Mouse (Mus musculus) cerebellum, postnatal 10 days (tissue): ENCODE results near the gene Zfyve27.

Experiments used
- DNase-seq, 2 experiments: peaks; one replicate each; pipeline ENCODE4 v3.0.0; 2021; ENCODE audit warnings: mixed read lengths in 2 of 2

Gene Zfyve27

DNA sequence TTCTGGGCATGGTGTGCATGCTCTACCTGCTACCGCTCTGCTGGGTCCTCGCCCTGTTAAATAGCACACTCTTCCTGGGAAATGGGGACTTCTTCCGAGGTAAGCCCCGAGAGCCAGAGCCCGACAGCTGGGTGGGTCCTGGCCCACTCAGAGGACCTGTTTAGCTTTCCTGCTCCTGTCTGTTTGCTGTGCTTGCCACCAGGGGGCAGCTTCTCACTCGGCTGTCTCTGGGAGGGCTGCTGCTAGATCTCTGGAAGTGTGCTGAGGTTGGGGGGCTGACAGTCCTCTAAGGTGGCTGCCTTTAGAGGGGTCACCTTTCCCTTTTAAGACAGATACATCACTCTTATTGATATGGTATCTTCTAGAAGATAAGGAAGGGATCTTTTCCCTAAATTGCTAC lies 18.9 kb downstream of the Zfyve27 start:
- DNase-seq, result peak; percentile 58 to 63

DNA sequence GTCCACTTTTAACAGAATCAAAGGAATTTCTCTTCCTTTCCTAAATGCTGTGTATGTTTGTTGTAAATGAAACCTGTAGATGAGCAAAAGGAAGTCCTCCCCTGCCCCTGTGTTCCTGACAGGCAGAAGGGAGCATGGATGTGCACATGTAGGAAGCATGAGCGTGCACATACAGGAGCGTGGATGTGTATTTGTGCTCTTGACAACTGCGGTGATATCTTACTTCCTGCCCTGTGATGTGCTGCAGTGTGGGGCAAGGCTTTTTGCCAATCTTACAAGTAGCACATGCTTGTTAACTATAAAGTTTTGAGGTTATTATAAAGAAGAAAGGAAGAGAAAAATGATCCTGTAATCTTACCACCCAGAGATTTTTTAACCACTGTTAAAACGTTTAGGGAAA lies 26.0 kb downstream of the Zfyve27 start:
- DNase-seq, result no peak

DNA sequence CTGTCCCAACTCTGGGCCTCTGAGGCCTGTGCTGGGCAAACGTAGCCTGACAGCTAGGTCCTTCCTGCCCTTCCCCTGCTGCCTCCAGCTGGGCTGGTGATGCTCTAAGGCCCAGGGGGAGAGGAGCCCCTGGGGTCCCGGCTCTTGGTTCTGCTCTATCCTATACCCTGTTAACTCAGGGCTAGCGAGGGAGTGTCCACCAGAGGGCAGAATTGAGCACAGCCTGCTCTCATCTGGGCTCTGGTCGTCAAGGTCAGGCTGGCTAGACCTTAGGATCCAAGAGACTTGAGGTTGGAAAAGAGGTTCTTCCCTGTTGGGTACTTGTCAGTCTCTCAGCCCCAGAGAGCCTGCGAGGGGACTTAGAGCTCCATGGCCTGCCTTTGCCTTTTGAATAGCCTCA lies 26.7 kb downstream of the Zfyve27 start:
- DNase-seq, result peak; percentile 85 to 91

DNA sequence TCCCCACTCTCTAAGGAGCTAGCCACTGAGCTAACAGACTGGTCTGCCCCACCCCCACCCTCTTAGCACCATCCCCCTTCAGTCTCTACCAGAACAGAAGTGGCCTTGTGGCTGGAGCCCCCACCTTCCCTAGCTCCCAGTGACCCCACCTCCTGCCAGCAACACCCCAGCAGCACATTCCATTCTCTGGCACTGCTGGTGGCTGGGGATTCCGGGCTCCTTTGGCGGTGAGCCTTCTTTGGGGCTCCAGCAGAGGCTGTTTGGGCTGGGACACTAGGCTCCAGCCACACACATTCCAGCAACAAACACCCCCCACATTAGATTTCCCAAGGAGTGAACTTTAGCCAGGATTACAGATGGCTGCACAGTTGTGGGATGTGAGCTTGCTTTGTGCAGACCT lies 29.6 kb downstream of the Zfyve27 start:
- DNase-seq, result no peak

DNA sequence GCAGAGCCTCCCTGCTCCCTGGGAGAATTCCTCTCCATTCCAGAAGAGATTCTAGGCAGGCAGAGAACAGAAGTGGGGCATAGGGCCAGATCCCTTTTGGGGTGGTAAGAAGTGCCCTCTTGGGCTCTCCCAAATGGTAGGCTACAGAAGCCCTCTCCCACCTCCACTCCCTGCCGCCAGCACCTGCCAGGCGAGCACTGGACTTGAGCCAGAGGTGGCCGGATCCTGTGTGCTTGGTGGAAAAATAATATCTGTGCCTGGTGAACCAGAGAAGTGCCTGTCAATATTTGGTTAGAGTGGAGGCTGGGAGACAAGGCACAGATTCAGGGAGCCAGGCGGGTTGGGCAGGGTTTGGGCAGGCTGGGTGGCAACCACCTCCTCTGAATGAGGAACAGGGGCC lies 32.6 kb downstream of the Zfyve27 start:
- DNase-seq, result peak; percentile 48 to 49

DNA sequence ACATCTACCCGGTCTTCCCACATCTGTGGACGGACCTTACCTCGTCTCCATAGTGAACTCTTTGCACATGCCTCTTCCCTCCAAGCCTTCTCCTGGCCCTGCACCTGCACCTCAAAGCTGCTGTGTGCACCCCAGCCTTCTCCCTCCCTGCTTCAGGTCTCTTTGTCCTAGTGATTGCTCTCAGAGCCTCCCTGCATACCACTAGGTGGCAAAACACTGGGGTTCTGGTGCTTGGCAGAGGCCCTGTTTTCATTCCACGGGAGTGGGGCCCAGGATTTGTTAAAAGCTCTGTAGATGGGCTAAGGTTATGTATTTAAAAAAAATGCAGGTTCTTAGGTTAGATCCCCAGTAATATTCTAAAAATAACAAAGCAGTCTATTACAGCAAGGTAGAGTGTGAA lies 33.3 kb downstream of the Zfyve27 start:
- no peak for DNase-seq

DNA sequence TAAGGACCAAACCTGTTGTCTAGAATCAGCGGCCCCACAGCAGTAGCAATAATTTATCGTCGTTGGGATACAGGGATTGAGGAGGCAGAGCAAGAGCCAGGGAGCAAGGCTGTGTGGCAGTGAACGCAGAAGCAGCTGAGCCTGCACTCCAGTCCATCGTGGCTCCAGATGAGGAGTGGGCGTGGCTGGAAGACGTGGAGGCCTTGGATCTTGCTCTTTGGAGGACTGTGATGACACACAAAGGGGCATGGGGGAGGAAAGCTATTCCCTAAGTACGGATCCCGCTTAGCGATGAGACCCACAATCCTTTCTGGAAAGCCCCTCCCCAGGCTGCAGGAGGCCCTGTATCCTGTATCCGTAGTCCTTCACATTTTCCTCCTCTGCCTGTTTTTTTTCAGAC lies 34.3 kb downstream of the Zfyve27 start:
- DNase-seq, result no peak

DNA sequence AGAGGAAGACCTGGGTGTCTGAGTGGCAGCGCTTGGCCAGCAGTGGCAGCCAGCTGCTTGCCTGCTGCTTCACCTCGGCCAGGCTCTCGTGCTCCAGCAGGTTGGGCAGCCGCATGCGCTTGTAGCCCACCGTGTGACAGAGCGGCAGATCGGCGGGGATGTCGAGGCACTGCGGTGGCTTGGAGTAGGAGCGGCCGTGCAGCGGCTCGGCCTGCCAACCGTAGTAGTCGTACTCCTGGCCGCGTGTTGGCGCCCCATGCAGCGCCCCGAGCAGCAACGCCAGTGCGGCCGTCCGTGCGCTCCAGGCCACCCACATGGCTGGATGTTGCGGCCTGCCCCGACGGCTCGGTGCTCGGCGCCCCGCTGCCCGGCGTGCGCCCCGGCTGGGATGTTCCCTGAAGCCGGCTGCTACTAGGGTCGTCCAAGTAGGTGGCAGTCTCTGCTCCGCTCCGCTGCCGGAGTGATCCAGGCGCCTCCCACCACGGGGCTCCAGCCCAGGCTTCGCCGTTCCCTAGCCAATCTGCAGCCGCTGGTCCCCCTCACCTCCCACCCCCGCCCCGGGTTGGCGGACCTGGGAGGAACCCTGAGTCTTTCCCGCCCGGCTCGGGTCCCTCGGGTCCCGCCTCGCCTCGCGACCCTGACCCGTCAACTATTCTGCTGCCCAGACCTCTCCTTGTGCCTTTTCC lies 38.1 kb downstream of the Zfyve27 start, which contains the start of gene Sfrp5:
Gene Sfrp5 (minus strand): TSS at position 557 of the 686 bp plus-strand sequence.
- peak; percentile 50 to 56 for DNase-seq

DNA sequence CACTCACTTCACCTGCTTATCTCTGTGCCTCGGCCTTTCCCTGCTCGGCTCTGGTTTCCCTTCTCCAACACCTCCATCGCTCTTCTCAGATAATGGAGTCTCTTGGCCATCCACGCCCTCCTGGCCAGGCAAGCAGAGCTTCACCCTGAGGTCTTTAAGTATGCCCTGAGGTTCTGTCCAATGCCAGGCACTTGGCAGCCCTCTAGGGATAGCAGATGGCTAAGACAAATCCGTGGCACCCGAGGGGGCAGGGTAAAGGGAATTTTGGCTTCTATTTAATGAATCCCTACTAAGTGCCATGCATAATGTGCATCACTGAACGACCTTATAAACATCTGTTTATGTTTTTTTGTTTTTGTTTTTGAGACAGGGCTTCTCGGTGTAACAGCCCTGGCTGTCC lies 38.7 kb downstream of the Zfyve27 start:
- DNase-seq, result peak; percentile 37 to 54

DNA sequence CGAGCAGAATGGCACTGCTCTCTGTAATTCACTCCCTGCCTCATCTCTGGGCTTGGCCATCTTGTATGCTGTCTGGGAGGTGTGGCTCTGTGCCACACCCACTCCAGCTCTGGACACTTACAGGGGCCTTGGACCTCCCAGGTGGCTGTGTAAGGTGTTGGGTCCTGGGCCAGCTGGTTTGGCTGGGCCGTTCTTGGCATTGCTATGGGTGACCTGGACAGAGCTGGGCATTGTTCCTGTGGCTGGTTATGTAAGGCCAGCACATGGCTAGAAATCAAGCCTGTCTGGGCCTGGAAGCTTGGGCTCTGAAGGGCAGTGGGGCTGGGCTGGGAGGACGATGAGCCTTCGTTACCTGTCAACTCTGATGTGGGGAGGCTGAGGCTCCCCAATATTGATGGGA lies 40.6 kb downstream of the Zfyve27 start:
- peak; percentile 64 to 70 for DNase-seq

DNA sequence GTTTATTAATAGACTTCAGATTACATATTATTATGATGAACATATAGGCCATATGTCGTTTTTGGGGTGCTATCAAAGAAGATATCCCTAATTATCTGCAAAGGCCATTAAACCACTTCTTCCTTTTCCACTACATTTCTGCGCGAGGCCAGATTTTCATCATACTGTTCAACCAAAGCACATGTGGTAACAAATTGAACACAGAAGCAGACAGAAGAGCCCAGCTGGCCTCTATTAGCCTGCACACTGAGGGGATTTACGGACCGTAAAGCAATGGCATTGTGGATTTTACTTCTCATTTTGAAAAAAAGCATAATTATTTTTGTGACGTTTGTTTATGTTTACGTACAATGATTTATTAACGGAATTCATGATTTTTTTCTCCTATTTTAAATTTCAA lies 41.5 kb downstream of the Zfyve27 start:
- no peak for DNase-seq

DNA sequence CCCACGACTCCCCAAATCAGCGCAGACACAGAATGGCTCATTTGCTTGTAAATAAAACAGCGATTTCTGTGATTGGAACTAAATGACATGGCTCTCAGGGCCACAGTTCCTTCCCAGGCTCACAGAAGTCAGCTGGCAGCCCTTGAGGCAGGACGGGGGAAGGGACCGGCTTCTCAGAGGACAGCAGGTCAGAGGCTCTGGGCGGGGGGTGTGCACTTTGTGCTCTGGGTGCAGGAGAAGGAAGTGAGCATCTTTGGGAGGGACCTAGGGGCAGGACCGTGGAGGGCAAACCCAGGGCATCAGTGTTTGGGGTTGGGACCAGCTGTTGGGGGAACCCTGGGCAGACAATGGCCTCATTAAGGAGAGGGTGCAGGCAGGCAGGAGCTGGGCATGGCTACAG lies 45.7 kb downstream of the Zfyve27 start:
- DNase-seq, result no peak

DNA sequence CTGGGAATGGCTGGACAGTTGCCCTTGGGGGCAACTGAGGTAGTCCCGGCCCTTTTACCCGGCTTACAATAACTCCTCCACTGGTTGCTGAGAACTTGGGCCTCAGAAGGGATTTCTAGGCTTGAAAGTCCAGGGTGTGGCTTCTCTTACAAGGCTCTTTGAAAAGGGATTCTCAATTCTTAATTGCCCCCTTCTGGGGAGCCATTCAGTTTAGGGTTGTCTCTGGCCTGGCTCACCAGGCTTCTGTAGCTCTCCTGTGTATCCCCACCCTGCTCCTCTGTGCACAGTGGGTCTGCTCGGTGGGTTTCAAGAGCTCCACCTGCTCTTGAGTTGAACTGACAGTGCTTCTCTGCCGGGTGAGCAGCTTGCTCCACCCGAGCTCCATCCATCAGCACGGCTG lies 46.2 kb downstream of the Zfyve27 start:
- DNase-seq, result no peak

DNA sequence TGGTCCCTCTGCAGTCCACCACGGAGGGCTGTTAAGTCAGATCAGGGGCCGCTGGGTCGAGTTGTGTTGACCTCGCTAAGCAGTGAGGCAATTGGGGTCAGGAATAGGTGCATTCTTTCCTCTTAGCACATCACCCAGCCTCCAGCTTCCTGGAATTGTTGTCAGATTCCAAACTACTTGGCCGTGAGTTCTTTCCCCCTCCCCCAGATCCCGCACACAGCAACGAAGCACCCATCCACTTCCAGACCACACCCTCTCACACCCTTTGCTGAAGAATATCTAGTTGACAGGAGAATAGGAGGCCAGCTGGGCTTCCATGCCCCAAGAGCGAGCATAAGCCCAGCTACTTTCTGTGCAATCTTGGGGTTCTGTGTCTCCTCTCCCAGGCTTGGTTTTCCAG lies 48.2 kb downstream of the Zfyve27 start:
- DNase-seq, result no peak

DNA sequence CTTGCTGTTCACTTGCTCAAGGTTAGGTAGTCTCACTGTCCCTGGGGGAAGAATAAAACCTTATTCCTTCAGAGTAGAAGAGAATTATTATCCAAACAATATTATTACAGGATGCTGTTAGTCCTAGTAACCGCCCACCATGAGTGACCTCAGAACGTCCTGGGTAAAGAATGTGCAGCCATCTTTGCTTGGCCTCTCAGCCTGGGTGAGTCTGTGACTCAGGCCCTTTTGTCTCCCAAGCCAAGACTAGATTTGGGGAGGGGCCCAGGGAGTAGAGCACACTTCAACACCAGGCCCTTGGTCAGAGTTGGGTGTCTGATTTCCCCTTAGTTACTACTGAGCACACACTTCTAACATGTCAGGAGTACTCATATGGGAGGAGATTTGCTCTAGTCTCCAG lies 50.9 kb downstream of the Zfyve27 start:
- DNase-seq, result no peak

DNA sequence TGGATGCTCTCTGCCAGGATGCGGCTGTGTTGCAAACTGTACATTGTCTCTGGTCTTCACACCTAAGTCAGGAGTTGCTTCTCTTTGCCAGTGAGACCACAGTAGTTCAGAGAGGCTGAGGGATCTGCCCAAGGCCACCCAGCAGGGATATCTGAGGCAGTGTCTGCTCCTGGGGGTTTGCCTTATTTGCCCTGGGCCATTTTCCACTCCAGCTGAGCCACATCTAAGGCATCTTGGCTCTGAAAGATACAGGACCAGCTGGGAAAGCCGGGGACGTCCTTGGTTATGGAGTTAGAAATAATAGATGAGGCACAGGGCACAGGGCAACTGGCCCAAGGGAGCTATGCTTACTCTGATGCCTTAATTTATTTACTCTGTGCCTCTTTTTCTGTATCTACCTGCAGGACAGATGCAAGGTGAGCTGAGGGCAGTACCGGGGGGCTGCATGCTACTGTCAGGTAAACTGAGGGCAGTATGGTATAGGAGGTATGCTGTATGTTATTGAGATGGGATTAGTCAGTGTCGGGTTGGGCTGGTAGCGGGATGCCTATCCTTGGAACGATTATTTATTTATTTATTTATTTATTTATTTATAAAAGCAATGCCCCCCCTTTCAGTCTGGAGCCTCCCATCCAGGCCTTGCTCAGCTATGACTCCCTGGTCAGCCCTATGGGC lies 53.1 kb downstream of the Zfyve27 start:
- peak; percentile 70 to 80 for DNase-seq

DNA sequence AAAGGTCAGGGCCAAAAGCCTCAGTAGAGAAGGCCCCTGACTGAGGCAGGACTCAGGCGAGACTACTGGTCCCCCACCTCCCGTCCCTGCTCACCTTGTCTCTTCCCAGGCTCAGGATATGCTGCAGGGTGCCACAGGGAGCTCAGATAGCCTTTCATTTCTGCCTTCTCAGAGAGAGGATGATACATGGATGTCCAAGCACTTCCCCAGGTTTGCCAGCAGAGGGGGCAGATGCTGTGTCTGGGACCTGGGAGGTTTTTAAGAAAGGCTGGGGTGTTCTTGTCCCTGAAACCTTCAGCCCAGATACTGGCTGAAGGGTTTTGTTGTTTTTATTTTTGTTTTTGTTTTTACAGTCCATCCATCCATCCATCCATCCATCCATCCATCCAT lies 53.6 kb downstream of the Zfyve27 start:
- DNase-seq, result peak; percentile 82 to 84

DNA sequence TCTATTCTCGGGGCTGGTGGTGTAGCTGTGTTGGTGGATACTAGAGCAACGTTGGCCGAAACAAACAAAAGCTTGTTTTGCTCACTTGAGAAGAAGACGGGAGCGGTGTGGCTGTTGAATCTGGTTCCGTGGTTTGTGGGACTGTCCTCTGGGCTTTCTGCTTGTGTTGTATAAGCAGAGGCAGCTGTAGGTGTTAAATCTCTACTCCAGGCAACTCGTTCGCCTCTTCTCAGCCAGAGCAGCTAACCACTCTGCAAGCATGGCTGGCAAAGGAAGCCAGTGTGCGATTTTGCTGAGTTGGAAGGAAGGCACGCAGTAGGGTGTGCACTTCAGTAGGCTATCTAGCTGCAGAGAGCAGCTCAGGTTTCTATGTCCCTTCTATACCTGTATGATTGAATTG lies 62.7 kb downstream of the Zfyve27 start:
- no peak for DNase-seq

DNA sequence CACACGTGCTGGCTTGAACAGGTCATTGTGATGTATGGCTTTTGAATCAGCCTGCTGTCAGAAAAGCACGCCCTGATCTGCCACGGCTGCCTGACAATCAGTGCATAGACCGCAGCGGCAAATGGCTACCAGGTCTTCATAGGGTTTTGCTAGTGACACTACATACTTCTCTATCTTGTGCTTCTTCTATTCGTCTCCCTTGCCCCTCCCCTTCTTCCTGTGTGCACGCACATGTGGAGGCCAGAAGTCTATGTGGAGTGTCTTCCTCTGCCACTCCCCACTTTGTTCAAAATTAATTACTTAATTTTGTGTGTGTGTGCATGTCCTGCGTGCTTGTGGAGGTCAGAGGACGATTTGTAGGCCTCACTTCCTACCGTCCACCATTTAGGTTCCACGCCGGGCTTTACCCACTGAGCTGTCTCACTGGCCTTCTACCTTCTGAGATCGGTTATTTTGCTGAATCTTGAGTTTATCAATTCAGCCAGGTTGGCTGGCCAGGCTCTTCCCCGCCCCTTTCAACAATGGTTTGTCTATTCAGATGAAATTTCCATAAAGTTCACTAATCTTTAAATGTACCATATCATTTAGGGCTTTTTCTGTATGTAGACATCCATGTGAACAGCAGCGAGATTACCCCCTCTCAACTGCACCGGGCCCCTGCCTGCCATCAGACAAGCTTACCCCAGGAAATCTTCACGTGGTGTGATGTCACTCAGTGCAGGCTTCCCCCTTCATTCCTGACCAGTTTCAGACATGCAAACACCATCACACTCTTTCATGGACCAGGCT lies 65.9 kb downstream of the Zfyve27 start:
- no peak for DNase-seq

DNA sequence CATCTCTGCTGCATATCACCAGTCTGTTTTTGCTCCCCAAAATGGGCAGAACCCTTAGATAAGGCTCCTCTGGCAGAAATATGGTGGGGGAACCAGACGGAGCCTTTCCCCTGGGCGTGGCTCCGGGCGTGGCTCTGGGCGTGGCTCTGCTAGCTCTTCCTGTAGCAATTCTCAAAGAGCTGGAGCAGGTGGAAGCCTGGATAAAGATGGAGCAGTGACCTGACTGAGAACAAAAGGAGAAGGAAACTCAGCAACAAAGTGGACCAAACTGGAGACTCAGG lies 66.5 kb downstream of the Zfyve27 start:
- DNase-seq, result no peak

DNA sequence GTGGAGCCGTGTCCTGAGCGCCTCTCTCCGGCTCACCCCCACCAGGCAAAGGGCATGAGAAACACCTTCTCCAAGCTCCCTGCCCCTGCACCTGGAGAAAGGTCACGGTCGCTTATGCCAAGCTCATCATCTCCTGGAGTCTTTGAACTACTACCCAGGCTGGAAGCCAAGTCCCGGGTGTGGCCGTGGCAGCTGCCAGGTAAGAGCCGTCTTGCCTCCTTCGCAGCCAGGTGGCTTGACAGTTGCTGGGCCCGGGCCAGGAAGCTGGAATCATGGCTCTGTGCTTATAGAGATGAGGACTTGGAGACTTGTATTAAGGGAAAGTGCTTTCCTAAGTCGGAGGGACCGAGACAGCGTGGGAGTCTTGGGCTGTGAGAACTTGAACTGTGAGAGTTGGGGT lies 67.2 kb downstream of the Zfyve27 start:
- DNase-seq, result peak; percentile 86 to 88

DNA sequence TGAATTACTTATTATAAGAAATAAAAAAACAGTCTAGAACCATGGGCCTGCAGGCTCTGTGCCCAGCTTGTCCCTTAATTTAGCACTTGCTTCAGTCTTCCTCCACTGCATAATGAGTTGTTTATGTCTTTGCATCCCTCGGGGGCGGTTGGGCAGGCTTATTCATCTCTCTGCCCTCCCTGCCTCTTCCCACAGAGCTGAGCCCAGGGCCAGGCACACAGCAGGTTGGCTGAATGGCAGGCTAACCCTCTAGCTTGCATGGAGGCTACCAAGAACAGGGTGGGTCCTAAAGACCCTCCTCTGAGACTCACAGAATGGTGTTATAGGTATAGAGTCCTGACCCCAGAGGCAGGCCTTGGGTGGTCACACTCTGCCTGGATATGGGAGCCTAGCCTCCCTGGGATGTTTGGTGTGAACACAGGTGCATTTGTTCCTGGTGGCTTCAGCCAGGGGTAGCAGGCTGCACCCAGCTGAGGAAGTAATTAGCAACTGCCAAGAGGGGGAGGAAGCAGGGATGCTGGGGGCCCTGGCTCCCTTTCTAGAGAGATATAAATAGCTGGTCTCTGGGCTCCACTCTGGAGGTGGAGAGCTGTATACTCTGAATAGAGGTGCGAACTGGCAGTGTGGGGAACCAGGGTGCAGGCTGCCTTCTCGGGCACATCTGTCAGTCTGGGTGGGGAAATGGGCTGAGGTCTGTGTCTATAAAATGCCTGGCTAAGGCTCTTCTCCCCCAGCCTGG lies 74.0 kb downstream of the Zfyve27 start:
- peak; percentile 28 to 53 for DNase-seq

DNA sequence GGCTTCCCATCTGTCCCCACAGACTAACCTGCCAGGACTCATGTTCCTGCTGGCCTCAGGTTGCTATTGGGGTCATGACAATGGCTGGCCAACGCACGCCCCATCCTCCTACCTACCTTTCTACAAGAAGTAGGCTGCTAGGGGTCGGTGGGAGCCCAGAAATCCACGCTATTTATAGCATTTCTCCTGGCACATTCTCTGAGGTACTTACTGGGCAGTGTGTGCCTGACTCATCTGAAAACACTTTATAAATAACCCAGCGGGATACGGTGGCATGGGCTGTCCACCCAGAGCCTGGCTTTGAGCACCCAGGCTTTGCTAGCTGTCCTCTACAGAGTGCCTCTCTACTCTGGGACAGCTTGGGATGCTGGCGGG lies 74.6 kb downstream of the Zfyve27 start:
- DNase-seq, result peak; percentile 36 to 39

DNA sequence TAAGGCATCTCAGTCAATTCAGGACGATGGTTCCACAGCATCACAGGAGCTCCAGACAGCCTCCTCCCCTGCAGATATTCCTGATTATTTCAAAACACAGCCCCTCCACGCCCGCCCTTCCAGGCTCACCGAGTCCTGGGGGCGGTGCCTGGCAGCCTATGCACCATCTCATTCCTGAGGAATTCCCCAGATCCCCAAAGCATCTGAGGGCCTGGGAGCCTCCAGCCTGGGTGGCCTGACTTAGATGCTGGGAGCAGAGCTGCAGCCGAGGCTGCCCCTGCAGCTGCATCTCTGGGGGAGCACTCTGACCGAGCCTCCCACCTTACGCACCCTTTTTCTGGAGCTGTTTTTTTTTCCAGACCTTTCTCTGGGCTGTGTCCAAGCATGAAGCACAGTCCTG lies 77.1 kb downstream of the Zfyve27 start:
- DNase-seq, result no peak
